Mouse (Mus musculus) embryo, embryonic 11 days (tissue): Measurements from ENCODE around the gene Gypa.

Source experiments
- DNase-seq: peaks from one replicate; pipeline ENCODE4 v3.0.0-alpha.2; 2015

The Gypa gene

GRCm38 (mm10) chr8:80493523-80494345, at the start of gene Gypa:
TSS of gene Gypa (plus strand) at chr8:80493781.
- DNase-seq, result peak; percentile 41

- DNase-seq, result no peak
These were observed 49.0 kb upstream of the Gypa start for GRCm38 (mm10) chr8:80444534-80445072.

- DNase-seq, result no peak
These were observed 46.4 kb upstream of the Gypa start for GRCm38 (mm10) chr8:80447217-80447616.

- DNase-seq, result no peak
These were observed 41.5 kb upstream of the Gypa start for GRCm38 (mm10) chr8:80451938-80452690.

- no peak for DNase-seq
These were observed 30.1 kb upstream of the Gypa start for GRCm38 (mm10) chr8:80463450-80463917.

GRCm38 (mm10) chr8:80474971-80475370, 18.6 kb upstream of the Gypa start:
- peak; percentile 57 for DNase-seq

GRCm38 (mm10) chr8:80478156-80478555, 15.4 kb upstream of the Gypa start:
- DNase-seq, result no peak

GRCm38 (mm10) chr8:80479129-80479528, 14.5 kb upstream of the Gypa start:
- peak; percentile 31 for DNase-seq

GRCm38 (mm10) chr8:80482173-80482572, 11.4 kb upstream of the Gypa start:
- no peak for DNase-seq

GRCm38 (mm10) chr8:80482822-80483774, 10.5 kb upstream of the Gypa start:
- peak; percentile 57 for DNase-seq

- DNase-seq, result no peak
These were observed 2.0 kb upstream of the Gypa start for GRCm38 (mm10) chr8:80491562-80491961.

GRCm38 (mm10) chr8:80492987-80493441, 567 bp upstream of the Gypa start:
- peak; percentile 78 for DNase-seq

- no peak for DNase-seq
These were observed 722 bp downstream of the Gypa start for GRCm38 (mm10) chr8:80494346-80494660.

GRCm38 (mm10) chr8:80494819-80495218, 1.2 kb downstream of the Gypa start:
- no peak for DNase-seq

- DNase-seq, result no peak
These were observed 1.9 kb downstream of the Gypa start for GRCm38 (mm10) chr8:80495527-80495926.

- DNase-seq, result no peak
These were observed 3.7 kb downstream of the Gypa start for GRCm38 (mm10) chr8:80497323-80497722.

- no peak for DNase-seq
These were observed 6.7 kb downstream of the Gypa start for GRCm38 (mm10) chr8:80500244-80500643.

- no peak for DNase-seq
These were observed 7.2 kb downstream of the Gypa start for GRCm38 (mm10) chr8:80500773-80501172.

GRCm38 (mm10) chr8:80501283-80501682, 7.7 kb downstream of the Gypa start:
- no peak for DNase-seq

- no peak for DNase-seq
These were observed 33.1 kb downstream of the Gypa start for GRCm38 (mm10) chr8:80526382-80527355.

- DNase-seq, result peak; percentile 17
These were observed 48.3 kb downstream of the Gypa start for GRCm38 (mm10) chr8:80541836-80542235.
